In genomic region chr2:90745053-90745678, GRCm38 (mm10) we compare ENCODE assay signal across 8 mouse cellular contexts. TPM values are rescaled to one million over a fixed set of nuclear protein-coding genes. Genes with fewer than 3 reads are reported as not detected.
DNase-seq lines count a peak whose midpoint lies in the region; ATAC-seq lines count a peak whose summit lies in the region.

TSS of gene Fnbp4 (plus strand) at chr2:90745370.

- H3K4me1 ChIP-seq in hindbrain, embryonic 14.5 days (replicated peaks; ENCODE audit: control insufficient read depth, insufficient read depth, low read length), result peaks cover 16% of the 10 kb centered on the region

- H3K27me3 ChIP-seq in hindbrain, embryonic 14.5 days (ENCODE audit: control insufficient read depth, insufficient read depth, low read length), result no peaks in the 10 kb centered on the region

- no peaks in the 10 kb centered on the region for H3K9me3 ChIP-seq in hindbrain, embryonic 14.5 days (ENCODE audit: control insufficient read depth, low read length)

- 1% methylated on average over 41 of the region's 44 CpGs for WGBS in hindbrain, embryonic 14.5 days

- peak within 1 kb of the TSS; percentile 87 for H3K4me3 ChIP-seq in hindbrain, embryonic 14.5 days (replicated peaks; ENCODE audit: low read length)

- H3K4me2 ChIP-seq in hindbrain, embryonic 14.5 days (replicated peaks), result peak within 1 kb of the TSS; percentile 90

- peak; percentile 99 for DNase-seq in R1 (ENCODE audit: low read depth, low spot score)
- DNase-seq in cerebellum, postnatal 25 days, result peak; percentile 98
- peak; percentile 91 to 97 for DNase-seq in frontal cortex, postnatal 25 days (ENCODE audit: low spot score in 2 of 2)
- peak; percentile 99 for DNase-seq in hindbrain, embryonic 14.5 days (ENCODE audit: low spot score)
- peak; percentile 99 for DNase-seq in layer of hippocampus, postnatal 36 days
- DNase-seq in lung, postnatal 36 days, result peak; percentile 99
- peak; percentile 100 for DNase-seq in retina, postnatal 1 day
- DNase-seq in urinary bladder, adult 18-20 months (ENCODE audit: low spot score in 2 of 2), result peak; percentile 85 to 98

- peaks cover 19% of the 10 kb centered on the region for H3K36me3 ChIP-seq in hindbrain, embryonic 14.5 days (replicated peaks; ENCODE audit: control insufficient read depth, insufficient read depth)

- H3K27ac ChIP-seq in hindbrain, embryonic 14.5 days, result peak within 1 kb of the TSS; percentile 97

- peak; percentile 100 for ATAC-seq in hindbrain, embryonic 14.5 days (ENCODE audit: low FRiP score)

- H3K9ac ChIP-seq in hindbrain, embryonic 14.5 days, result peak within 1 kb of the TSS; percentile 96

RNA-seq across cellular contexts. Expression of gene Fnbp4, which starts in this region (rescaled TPM):
- polyA plus RNA-seq in hindbrain, embryonic 14.5 days (2014; fragmentation: Nextera tagmentation; extraction: Ambion mirVana), result 87.3 and 90.7 TPM in 2 replicates
- total RNA-seq in layer of hippocampus, postnatal 36 days (2021), result 10 to 100 TPM; 53.5 to 66.8 TPM

Comparison
In these comparisons a context has a peak if more than half of its experiments do, and no peak if none do; other contexts are left out.
1. Peak in every context shown above with its lines: DNase-seq, ATAC-seq, H3K4me3 ChIP-seq and H3K27ac ChIP-seq.